Mouse (Mus musculus): ENCODE data around the gene Atxn1l.
"Not testable (repeated sequence)": the region's sequence is repeated elsewhere in the genome, so short reads cannot be mapped to it uniquely, and the experiment has no call there.

Gene Atxn1l

DNA sequence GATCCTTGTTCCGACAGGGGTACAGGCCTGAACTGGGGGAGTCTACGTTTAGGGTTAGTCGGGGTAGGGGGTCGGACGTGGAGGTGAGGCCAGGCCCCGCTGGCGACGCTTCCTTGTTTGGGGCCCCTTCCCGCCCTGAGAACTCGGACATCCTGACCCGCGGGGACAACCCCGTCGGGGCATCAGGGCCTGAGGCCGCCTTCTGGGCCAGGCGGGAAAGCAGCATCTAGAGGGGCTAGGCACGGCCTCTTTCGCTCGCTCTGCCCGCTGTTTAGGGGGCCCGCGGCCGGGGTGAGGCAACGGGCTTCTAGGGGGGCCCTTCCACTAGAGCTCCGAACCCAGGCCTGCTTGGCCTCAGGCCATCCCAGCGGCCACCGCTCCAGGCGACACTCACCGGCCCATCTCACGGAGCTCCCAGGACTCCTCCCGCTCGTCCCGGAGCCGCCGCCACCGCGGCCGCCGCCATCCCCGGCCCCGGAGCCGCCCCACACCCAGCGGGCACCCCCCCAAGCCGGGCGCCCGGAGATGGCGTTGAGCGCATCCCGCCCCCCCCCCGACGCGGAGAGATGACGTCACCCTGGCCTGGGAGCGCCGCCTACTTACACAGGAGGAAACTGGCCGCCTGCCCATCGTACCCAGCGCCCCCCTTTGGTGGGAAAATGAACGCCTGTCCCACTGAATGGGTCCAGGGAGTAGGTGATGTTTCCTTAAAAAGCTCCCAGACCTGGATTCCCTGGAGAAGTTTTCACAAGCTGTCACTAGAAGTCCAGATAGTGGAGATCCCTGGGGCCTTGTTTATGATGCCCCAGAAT is at the start of gene Atxn1l:
Atxn1l (minus strand) TSS at position 503 of the 812 bp plus-strand sequence.
- in situ Hi-C loops (cut with MboI, MseI): loop anchor here (5.0 kb wide), 2 partner anchors 35 to 45 kb away; partner anchors contain the start of gene Ist1

GRCm38 (mm10) chr8:109780548-109780947 is 43.0 kb upstream of the Atxn1l start:
- in situ Hi-C loops (cut with MboI, MseI): loop anchor here (5.0 kb wide), 1 partner anchor 83 kb away; no protein-coding TSS in a partner anchor

DNA sequence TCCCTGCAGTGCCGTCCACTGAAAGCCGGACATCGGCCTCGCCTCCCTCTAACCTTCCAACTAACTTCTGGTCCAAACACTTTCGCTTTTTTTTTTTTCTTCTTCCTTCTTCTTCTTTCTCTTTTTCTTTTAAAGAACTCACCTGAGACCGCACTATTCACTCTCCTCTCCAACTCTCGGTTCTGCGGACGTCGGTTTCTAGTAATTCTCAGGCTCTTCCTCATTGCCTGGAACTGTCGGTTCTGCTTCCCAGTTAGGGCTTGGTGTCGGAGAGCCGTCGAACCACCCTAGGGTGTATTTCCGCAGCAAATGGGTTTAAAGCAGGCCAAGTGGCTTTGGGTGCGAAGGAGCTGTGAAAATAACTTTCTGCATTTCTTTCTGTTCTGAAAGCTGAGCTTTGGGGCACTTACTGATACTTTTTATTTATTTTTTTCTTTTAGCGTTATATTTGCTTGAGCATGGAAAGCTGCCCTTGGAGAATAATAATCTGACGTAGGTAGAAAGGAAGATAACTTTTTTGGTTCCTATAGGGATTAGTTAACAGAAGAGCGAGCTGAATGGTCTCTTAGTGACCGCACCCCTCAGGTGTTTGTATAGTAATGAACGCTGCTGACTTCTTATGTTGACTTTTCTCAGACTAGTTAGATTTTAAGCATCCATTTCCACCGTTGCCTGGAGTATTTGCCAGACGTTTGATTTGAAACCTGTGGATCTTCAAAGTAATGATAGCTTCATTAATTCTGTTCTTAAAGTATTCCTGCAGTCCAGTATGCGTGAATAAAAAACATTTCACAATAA is 42.1 kb upstream of the Atxn1l start:
- in situ Hi-C loops (cut with MboI, MseI): loop anchor here (5.0 kb wide), 1 partner anchor 82 kb away; no protein-coding TSS in a partner anchor

DNA sequence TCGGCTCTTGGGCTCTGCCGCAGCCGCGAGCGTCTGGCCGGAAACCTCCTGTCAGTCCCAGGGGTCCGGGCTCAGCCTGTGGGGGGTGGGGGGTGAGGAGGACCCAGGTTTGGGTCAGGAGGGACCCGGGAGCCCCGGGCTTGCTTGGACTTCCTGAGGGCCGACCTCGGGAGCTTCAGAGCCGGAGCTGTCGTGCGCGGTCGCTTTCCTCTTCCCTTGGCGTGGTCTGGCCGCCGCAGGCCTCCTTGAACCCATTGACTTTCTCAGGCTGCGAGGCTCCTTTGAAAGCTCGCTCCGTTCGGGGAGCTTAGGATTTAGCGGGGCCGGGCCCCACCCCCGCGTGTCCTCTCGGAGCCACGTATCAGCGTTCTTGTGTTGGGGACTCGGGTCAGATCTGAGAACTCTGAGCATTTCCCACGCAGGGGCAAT is 41.5 kb upstream of the Atxn1l start:
- in situ Hi-C loops (cut with MboI, MseI): no loop called here

DNA sequence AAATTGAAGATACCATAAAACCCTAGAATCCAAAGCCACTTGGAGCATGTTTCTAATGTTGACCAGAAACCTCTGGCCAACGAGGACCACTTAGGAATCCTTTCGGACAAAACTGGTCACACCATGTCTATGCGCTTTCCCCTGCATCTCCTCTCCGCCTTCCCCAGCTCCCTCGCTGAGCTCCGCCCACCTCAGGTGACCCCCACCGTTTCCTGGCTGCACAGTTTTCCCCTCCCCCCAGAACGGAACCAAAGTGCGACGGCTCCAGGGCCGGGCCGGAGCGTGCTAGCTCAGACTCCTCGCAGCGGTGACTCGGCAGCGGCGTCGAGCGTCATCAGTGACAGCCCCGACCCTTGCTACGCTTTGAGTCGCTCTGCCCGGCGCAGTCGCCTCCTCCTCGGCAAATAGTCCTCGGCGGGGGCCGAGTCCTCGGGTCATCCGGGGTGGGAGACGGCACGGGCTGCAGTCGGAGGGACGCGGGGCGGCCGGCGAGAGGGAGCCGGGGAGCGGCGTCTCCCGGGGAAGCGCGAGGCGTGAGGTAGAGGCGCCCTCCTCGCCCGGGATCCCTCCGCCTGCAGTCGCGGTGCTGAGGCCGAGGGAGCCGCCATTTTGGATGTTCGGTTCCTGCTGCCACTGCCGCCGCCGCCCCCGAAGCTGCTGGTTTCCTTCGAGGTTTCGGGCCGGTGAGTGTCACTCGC is 40.9 kb upstream of the Atxn1l start, which contains the start of gene Ap1g1:
Ap1g1 (plus strand) TSS at position 275 of the 698 bp plus-strand sequence.
- in situ Hi-C loops (cut with MboI, MseI): no loop called here

GRCm38 (mm10) chr8:109777851-109778250 is 40.3 kb upstream of the Atxn1l start:
- in situ Hi-C loops (cut with MboI, MseI): no loop called here

DNA sequence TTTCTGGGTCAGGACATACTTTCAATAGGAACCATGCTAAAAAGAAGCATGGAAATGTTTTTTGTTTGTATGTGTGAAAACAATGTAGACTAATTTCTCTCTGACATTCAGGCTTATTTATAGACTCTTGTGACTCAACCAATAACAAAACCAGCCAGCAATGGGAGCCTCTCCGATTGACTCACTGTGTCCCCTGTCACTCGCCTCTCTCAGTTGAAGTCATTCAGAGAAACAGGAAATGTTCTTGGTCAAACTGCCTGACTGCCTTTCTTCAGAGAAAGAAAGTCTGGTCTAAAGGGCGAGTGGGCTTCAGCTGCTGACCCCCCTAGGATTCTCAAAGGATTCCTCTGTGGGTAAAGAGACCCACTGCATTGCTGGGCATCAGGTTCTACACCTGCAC is 35.6 kb upstream of the Atxn1l start:
- in situ Hi-C loops (cut with MboI, MseI): loop anchor here (5.0 kb wide), 1 partner anchor 36 kb away; the partner anchor contains the start of gene Atxn1l

- in situ Hi-C loops (cut with MboI, MseI): no loop called here
These were observed 28.5 kb upstream of the Atxn1l start for GRCm38 (mm10) chr8:109766081-109766480.

- in situ Hi-C loops (cut with MboI, MseI): no loop called here
These were observed 26.5 kb upstream of the Atxn1l start for GRCm38 (mm10) chr8:109764031-109764430.

GRCm38 (mm10) chr8:109760221-109760620 is 22.7 kb upstream of the Atxn1l start:
- in situ Hi-C loops (cut with MboI, MseI): no loop called here

DNA sequence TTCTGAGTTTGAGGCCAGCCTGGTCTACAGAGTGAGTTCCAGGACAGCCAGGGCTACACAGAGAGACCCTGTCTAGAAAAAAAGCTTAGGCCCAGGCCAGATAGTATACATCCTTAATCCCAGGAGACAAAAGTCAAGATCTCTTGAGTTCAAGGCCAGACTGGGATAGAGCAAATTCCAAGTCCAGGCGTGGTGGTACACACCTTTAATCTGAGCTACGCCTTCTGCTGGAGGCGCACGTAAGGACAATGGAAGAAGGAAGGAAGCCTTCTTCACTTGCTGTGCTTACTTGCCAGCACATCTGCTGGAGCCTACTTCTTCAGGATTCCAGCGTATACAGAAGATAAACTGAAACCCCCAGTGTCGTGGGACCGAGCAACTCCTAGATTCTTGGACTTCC is 21.9 kb upstream of the Atxn1l start:
- in situ Hi-C loops (cut with MboI, MseI): no loop called here

GRCm38 (mm10) chr8:109756849-109757248 is 19.3 kb upstream of the Atxn1l start:
- in situ Hi-C loops (cut with MboI, MseI): no loop called here

GRCm38 (mm10) chr8:109755554-109755953 is 18.0 kb upstream of the Atxn1l start:
- in situ Hi-C loops (cut with MboI, MseI): not testable (repeated sequence)

GRCm38 (mm10) chr8:109754696-109755095 is 17.2 kb upstream of the Atxn1l start:
- in situ Hi-C loops (cut with MboI, MseI): no loop called here

GRCm38 (mm10) chr8:109751731-109752485 is 14.4 kb upstream of the Atxn1l start:
- in situ Hi-C loops (cut with MboI, MseI): no loop called here

DNA sequence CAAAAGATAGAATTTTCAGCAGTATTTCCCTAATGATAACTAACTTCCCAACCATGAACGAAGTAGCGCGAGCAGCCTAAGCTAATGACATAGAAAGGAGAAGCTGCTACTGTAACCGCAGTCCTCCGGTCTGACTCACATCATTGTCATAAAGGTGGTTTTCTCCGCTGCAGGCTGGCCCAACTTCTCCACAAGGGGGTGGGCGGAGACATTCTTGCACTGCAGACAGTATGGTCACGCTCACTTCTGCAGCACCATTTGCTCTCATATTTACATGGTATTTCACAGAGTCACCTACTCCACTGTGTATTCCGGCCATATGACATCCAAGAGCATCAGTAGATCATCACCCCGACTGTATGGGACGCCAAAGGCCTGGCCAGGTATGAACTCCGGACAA is 13.2 kb upstream of the Atxn1l start:
- in situ Hi-C loops (cut with MboI, MseI): no loop called here

GRCm38 (mm10) chr8:109750274-109750673 is 12.7 kb upstream of the Atxn1l start:
- in situ Hi-C loops (cut with MboI, MseI): no loop called here

- in situ Hi-C loops (cut with MboI, MseI): no loop called here
These were observed 10.1 kb upstream of the Atxn1l start for GRCm38 (mm10) chr8:109747468-109748199.

DNA sequence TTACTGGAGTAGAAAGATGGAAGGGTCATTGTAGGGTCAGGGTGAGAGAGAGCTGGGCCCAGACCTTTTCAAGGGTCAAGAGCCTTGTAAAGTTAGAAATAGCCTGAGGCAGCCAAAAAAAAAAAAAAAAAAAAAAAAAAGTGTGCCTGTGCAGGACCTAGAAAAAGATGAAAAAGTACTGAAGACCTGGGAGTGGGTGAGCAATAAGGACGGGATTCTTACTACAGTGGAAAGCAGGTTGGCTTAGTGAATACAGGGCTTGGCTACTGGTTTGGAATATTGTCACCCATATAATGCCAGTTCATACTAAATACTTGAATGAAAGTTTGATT is 476 bp upstream of the Atxn1l start:
- in situ Hi-C loops (cut with MboI, MseI): loop anchor here (5.0 kb wide), 2 partner anchors 34 to 46 kb away; partner anchors contain the start of gene Ist1

DNA sequence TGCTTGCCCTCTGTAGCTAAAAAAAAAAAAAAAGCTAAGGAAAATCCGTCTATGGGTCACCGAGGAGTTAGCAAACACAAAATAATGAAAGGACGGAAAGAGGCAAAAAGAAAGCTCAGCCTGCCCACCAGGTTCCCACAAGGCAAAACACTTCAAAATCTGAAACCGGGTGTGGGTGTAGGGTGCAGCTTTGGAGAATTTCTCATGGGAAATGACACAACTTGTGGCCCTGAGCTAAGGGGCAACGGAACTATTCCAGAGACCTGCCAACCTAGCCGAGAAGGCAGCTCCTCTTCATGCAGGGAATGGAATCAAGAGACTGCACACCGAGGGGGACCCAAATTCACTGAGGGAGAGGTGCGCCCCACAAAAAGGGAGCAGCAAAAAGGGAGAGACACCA is 720 bp downstream of the Atxn1l start:
- in situ Hi-C loops (cut with MboI, MseI): loop anchor here (5.0 kb wide), 2 partner anchors 35 to 45 kb away; partner anchors contain the start of gene Ist1
